Mouse (Mus musculus): ENCODE data around the gene Itk. TPM values are rescaled to one million over a fixed set of nuclear protein-coding genes. Genes with fewer than 3 reads are reported as not detected.

Itk gene
- total RNA-seq, 2 experiments from 2014 or later: 0.16 to 0.31 TPM

DNA sequence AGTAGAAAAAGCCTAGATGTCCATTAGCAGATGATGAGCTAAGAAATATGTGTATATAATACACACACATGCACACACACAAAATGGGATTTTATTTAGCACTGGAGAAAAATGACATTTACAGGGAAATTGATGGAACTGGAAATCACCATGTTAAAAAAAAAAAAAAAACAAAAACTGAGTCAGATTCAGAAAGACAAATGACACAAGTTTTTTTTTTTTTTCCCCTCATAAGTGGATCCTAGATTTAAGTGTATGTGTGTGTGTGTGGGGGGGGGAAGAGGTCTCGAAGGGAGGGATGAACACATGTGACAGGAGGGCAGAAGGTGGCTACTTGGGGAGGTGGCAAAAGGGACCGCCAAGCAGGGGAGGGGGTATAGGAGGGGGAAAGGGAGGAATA lies 5.8 kb upstream of the Itk start:
- intact Hi-C loops (cut with DNase I): no loop called here
- no peak for DNase-seq (ENCODE audit: low spot score)

DNA sequence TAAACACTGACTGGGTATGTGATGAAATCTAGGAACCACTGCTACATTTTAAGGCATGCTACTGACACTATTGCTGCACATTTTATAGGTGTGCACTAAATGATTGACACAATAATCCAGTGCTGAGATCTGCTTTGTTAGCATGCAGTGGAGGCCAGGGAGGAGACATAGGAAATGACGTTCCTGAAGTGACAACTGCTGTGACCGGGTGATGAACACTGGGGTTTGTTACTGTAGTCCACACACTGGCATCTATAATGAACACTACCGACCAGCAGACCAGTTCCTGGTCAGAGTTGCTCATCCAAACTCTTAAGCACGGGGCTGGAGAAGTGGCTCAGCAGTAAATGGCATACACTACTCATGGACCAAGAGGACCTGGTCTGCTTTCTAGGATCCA lies 4.1 kb upstream of the Itk start:
- intact Hi-C loops (cut with DNase I): no loop called here
- no peak for DNase-seq (ENCODE audit: low spot score)

DNA sequence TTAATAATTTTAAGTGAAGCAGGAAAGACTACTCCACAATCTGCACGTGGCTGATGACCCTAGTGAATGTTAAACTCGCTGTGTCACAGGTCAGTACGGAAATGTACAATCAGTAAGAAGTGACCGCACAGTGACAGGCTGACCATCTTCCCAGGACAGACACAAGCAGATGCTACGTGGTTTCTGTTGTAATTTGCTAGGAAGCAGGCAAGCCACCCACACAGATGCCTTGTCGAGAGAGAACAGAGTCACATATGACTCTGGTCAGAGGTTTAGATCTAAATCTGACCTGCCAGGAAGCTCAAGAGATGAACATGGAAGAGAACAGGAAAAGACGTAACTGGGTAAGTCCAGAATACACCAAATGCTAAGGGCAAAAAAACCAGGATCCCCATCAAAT lies 3.6 kb upstream of the Itk start:
- intact Hi-C loops (cut with DNase I): no loop called here
- DNase-seq (ENCODE audit: low spot score): no peak

DNA sequence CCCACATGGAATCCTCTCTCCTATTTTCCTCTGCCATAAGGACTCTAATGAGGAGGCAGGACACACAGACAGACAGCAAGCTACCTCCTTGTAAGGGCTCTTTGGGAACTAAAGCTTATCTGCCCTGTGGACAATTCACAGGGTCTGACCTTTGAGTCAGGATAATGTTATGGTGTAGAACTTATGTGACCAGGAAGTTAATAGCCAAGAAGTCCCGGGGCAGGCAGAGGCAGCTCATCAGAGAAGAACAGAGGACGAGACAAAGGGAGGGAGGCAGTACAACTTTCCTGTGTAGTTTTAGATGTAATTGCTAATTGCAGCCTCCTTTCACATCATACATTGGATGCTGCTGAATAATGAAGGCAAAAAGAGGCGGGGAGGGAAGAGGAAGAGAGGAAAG lies 1.3 kb upstream of the Itk start:
- intact Hi-C loops (cut with DNase I): no loop called here
- DNase-seq (ENCODE audit: low spot score): no peak

DNA sequence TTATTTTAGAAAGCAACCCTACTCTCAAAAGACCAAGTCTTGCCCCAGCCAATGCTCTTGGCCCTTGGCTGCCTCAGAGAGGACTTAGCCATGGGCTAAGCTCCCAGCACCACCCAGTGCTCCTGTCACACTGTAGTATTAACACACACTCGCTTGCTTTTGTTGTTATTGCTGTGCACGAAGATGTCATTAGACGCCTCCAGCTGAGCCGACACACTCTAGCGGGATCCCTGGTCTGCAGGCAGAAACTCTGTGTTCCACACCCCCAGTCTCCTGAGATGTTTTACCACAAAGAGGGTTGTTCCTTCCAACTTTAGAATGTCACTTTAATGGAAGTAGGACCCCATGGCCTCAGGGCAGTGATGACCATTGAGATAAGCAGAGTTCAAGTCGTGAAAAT lies 877 bp downstream of the Itk start:
- no peak for DNase-seq (ENCODE audit: low spot score)

DNA sequence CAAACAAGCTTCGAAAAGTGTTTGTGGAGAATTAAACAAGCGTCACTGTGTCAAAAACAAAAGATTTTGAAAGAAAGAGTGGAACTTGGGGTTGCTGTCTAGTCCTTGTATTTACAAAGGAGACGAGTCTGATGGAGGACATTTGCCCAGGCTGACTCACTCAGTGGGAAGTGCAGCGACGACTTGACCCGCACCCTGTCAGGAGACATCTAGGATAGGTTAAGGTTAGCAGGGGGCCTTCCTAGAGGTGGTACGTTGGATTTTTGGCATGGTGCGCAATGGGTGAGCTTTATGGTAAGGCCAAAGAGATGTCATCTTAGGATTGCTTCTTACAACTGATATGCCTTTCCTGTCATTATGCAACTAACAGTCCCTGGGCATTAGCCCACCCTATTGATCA lies 2.3 kb downstream of the Itk start:
- DNase-seq (ENCODE audit: low spot score): no peak
- intact Hi-C loops (cut with DNase I): no loop called here

More for the DNA sequence above, 877 bp downstream of the Itk start:
- intact Hi-C loops (cut with DNase I): no loop called here

DNA sequence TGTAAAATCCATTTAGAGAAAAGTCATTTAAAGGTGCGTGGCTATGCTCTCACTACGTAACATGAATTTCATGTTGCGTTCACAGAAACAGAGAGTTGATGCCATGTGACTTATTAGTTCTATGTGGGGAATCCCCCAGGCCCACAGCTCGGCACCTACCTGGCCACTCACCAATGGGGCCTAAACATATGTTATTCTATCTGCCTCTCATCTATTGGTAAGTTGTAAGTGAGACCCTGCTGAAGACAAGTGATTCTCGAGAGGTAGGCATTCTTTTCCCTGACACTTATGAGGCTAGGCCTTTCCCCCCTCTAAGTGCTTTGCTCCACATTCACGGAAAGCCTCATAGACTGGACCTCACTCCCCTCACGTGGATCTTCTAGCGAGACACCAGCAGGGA lies 2.8 kb downstream of the Itk start:
- intact Hi-C loops (cut with DNase I): no loop called here
- DNase-seq (ENCODE audit: low spot score): no peak

DNA sequence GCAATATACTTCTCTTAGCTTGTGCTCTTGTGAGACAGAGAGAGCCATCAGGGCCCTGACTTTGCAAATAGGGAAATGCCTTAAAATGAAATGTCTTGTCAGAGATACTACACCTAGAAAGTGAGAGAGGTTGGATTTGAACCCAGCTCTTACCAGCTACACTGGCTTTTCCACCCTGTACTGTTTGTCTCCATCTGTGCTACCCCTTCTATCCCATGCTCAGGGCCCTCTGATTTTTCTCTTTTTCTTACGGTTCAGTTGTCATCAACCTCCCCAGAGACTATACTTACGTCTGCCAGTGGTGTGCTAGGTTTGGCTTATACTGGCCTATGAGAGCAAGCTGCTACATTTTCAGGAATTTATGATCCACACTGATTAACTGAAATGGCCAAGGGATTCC lies 4.4 kb downstream of the Itk start:
- intact Hi-C loops (cut with DNase I): no loop called here
- DNase-seq (ENCODE audit: low spot score): no peak

DNA sequence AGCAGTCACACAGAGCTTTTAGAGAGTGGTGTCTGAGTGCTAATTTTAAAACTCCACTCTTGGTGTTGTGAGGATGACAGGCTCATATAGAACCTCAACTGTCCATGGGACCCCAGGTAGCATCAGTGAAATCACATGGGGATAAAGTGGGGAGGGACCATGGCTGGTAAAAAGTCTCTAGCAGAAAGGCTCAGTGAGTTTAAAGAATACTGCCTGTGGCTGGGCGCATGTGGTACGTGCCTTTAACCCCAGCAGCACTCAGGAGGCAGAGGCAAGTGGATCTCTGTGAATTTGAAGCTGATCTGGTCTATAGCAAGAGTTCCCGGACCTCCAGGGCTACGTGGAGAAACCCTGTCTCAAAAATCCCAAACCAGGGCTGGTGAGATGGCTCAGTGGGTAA lies 6.8 kb downstream of the Itk start:
- intact Hi-C loops (cut with DNase I): no loop called here
- DNase-seq (ENCODE audit: low spot score): no peak

DNA sequence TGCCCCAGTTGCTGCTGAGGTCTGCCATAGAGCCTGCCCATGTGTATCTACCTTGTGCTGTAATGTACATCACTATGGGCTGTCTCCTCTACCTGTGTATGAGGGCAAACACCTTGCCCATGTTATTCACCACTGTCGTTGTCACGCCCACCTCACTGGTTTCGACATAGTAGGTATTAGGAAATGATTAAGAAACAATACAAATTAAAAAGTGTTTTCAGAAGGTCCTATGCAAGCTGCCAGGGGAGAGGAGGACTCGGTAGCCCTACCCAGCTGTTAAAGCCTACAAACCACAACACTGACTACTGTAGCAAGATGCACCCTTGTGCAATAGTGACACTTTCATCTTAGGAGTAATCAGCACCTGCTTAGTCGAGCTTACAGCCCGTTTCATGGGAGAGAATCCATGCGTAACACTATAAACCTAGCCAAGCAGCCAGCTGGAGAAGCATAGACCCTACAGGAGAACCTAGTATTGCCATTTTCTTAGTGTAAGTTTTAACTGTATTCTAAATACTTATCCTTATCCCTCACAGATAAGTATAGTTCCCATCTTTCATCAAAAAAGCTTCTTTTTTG lies 9.1 kb downstream of the Itk start:
- no peak for DNase-seq (ENCODE audit: low spot score)
- intact Hi-C loops (cut with DNase I): no loop called here

DNA sequence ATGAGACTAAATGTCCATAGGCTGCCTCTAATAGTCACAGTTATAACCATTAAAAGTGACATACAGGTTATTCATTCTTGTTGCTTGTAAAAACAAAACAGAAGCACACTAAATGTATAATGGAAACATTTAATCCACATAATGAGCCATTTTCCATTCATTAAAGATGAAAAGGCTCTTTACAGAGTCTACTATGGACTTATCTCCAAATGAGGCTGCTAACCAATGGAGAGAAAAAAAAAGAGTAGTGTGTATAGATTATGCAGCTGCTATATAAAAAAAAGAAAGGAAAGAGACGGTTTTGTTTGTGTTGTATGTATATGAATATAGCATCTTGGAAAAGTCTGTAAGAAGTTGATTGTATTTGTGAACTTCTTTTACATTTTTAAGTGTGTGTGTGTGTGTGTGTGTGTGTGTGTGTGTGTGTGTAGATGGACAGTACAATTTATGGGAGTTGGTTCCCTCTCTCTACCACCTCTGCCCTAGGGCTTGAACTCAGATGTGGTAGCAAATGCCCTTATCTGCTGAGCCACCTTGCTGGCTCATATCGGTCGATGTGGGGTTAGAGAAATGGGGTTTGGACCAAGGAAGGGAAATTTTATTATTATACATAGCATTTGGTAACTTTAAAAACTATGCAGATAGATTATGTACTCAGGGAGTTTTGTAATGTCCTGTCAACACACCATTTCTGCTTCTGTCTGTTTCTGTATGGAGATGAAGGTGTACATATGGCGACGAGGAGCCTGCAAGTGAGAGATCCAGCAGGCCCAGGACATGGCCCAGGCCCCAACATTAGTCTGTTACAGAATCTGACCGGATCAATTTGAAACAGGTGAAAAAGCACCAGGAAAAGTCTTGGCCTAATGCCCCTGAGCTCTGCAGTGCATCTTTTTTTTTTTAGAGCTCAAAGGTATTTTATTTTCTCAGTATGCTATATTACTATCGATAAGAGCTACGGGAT lies 11.2 kb downstream of the Itk start:
- intact Hi-C loops (cut with DNase I): no loop called here
- no peak for DNase-seq (ENCODE audit: low spot score)

DNA sequence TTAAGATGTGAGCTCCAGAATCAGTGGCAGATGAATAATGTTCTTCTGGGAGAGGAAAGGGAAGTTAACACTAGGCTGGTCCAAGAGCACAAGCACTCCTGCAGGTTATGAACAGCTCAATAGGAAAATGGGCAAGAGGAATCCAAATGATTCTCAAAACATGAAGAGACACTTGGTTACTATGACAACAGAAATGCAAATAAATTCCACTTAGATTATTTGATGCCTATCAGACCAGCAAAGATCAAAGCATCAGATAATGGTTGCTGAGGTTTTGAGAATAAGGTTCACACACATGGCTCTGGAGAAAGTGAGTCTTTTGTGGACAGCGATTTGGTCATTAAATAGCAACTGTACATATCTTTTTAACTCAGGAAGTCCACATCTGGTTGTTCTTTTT lies 12.0 kb downstream of the Itk start:
- no peak for DNase-seq (ENCODE audit: low spot score)
- intact Hi-C loops (cut with DNase I): no loop called here

DNA sequence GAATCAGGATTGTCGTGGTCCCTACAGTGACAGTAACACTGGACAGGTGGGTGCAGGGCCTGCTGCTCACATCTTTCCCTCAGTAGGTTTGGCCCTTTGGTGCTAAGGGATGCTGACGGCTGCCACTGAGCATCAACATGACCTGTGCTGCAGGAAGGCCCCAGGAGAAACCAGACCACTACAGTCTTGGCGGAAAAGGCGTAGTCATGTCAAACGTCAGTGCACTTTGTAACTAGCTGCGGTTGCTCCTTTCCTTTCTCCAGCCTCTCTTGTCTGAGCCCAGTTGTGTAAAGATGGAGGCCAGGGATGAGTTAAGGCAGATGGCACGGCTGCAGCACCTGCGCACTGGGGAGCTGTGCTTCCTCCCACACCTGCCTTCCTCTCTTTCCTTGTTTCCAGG lies 14.3 kb downstream of the Itk start:
- DNase-seq (ENCODE audit: low spot score): no peak
- intact Hi-C loops (cut with DNase I): no loop called here

DNA sequence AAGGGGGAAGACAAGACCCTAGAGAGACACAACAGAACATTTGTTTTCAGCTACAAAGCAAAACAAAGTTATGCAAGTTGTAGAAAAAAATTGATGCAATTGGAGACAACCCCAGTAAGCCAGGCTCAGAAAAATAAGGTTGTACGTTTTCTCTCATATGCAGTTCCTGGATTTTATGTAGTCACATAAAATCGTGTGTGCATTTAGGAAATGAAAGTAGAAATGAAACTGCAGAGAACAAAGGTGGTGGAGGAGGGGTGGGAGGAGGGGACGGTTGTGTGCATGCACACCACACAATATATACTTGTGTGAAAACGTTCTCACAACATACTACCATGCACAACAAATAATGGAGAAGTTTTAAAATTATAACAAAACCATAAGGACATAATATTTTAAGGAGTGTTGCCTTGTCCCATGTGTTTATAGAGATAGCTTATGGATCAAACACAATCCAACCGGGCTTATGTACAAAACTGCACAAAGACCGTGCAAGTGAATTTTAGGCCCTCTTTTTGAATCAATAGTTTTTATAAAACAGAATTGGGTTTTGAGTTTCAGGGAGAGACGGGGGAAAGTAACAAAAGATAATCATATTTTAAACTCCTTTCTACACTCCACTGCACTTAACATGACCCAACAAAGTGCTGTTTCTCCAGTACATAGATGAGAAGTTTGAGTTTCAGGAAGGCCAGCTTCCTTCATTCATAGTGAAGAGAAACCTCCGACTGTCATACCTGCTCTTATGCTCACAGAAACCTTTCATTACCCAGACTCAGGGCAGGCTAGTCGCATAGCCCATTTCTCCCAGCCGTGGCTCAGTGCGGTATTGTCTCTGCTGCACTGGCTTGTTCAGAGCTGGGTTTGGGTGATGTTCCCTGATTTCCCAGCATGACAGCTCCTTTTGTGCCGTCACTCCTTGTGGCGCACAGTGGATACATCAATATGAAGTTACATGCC lies 16.0 kb downstream of the Itk start:
- no peak for DNase-seq (ENCODE audit: low spot score)
- intact Hi-C loops (cut with DNase I): no loop called here

DNA sequence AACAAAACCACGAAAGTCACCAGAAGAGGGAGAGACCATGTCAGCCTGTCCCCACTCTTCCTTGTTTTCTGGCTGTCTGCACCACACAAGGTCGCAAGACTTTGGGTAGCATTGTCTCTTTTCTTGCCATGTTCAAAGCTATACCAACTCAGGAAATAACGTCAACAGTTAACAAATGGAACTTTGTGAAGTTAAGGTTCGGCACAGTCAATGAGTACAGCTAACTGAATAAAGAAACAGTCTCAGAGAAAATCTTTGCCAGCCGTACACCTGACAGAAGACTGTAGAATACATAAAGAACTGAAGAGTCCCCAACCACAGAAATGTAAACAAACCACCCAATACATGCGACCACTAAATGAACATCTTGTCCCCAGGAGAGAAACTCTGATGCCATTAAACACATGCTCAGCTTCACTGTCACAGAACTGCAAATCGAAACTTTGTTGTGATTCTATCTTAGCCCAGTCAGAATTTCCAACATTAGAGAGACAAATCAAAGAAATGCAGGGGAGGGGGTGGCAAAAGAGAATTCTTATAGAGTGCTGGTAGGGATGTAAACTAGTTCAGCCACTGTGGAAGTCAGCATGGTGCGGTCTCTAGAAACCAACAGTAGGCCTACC lies 16.9 kb downstream of the Itk start:
- DNase-seq (ENCODE audit: low spot score): no peak
- intact Hi-C loops (cut with DNase I): no loop called here

DNA sequence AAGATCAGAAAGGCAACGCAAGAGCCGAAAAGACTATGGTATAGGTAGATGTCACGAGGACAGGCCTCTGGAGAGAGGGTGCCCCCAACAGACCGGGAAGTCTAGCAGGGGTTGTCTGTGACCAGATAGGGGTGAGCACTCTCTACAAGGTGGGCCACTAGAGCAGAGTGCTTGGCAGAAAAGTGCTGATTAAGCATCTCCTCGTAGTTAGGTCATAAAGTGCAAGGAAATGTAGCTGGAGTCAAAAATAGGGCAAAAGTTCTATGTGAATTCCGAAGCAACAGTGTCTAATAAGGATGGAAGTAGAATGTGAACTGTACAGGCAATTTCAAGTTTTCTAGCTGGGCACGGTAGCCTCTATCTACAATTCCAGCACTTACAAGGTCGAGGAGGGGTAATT lies 18.1 kb downstream of the Itk start:
- intact Hi-C loops (cut with DNase I): no loop called here

DNA sequence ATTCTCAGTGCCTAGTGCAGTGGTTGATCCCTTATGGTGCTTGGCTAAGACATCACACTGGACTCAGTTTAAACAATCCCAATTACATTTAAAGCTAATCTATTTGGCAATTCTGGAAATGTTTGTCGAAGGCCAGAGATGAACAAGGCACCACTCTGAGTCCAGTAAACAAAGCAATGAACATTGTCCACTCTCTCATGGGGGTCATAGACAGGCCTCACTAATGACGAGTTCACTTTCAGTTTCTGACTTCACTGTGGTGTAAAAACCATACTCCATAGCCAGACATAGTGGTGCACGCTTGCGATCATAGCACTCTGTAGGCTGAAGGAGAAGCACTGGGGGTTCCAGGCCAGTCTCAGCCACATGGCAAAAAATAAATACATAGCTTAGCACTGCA lies 18.9 kb downstream of the Itk start:
- intact Hi-C loops (cut with DNase I): no loop called here
- no peak for DNase-seq (ENCODE audit: low spot score)

More for the DNA sequence above, 18.1 kb downstream of the Itk start:
- DNase-seq (ENCODE audit: low spot score): no peak

DNA sequence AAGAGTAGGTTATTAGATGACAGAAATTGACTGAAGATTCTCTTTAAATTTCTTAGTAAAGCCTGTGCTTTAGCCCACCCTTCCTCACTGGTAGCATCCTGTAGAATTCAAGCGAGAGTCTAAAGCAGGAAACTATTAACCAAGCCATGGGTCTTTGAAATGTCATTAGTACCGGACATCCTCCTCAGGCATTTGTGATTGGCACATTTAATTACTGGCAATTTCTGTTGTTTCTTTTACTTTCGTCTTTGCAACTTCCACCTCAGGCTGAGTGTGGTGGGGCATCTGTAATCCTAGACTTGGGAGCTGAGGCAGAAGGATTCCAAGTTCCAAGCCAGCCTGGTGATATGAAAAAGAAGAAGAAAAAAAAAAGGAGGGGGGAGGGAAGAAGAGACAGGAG lies 23.0 kb downstream of the Itk start:
- no peak for DNase-seq (ENCODE audit: low spot score)
- intact Hi-C loops (cut with DNase I): no loop called here

DNA sequence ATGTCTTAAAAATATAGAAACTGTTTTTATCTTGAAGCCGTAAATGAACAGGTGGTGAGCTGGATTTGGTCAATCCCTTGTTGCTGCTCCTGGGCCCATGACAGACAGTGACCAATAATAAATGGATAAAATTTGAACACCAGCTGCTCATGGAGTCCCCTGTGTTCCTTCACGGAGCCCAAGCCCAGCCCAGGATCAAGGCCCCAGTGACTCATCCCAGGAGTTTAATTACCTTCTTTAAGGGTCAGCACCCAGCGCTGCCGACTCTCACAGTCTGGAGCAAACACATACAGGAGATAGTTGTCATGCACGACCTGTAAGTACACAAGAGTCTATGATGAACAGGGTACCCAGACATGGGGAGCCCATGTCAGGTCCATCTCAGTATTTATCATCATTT lies 23.6 kb downstream of the Itk start:
- DNase-seq (ENCODE audit: low spot score): no peak

DNA sequence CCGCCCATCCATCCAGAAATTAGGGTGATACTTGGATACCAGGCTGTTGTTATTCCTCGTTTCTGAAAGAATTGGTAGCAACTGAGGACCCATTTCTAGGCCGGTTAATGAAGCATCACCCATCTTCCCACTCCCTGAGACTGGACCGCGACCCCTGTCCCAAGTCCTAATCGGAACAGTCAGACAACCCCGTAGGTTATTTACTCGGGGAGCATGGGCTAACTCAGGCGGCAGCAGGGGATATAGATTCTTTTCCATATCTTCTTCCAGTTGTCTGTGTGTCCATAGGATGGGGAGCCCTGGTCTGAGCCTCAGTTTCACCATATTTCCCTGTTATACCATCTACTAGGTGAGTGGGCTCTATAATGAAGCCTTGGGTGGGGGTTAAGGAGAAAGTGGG lies 25.5 kb downstream of the Itk start:
- DNase-seq (ENCODE audit: low spot score): no peak
- intact Hi-C loops (cut with DNase I): no loop called here

More for the DNA sequence above, 23.6 kb downstream of the Itk start:
- intact Hi-C loops (cut with DNase I): no loop called here
